Mouse (Mus musculus) R1 (cell line): Measurements from ENCODE around the gene Prss21.
"Not testable (repeated sequence)": the region's sequence is repeated elsewhere in the genome, so short reads cannot be mapped to it uniquely, and the experiment has no call there.

Experiments
- DNase-seq: peaks from one replicate; pipeline ENCODE4 v3.0.0-alpha.2; 2018; ENCODE audit warnings: low read depth, low spot score

Gene Prss21

DNA sequence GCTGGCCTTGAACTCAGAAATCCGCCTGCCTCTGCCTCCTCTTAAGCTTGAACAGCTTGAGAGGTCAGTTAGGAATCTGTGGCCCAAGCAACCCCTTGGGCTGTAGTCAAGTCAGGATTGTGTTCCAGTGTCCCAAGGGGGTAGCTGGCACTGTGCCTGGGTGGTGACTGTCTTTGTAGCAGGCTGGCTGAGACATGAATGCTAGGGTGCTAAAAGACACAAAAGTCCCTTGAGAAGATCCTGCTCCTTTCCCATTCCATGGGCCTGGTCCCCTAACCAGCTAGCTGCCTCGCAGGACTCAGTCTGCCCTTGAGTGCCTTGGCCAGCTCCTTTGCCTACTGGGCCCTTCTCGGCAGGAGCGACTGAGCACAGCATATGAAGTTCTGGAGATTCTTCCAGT lies 4.9 kb upstream of the Prss21 start:
- DNase-seq, result no peak

DNA sequence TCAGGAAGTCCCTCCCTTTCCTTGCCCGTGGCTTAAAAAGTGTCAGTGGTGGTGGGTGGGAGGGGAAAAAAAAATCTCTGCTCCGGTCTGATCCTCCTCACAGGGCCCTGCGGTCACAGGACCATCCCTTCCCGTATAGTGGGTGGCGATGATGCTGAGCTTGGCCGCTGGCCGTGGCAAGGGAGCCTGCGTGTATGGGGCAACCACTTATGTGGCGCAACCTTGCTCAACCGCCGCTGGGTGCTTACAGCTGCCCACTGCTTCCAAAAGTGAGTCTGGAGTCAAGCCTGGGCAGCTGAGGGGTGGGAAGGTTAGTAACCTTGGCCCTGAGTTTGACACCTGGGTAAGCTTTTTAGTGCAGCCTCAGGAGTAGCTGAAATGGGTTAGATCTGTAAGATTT lies 657 bp downstream of the Prss21 start:
- no peak for DNase-seq

GRCm38 (mm10) chr17:23873884-23874856 lies 6.3 kb downstream of the Prss21 start:
- peak; percentile 56 for DNase-seq

DNA sequence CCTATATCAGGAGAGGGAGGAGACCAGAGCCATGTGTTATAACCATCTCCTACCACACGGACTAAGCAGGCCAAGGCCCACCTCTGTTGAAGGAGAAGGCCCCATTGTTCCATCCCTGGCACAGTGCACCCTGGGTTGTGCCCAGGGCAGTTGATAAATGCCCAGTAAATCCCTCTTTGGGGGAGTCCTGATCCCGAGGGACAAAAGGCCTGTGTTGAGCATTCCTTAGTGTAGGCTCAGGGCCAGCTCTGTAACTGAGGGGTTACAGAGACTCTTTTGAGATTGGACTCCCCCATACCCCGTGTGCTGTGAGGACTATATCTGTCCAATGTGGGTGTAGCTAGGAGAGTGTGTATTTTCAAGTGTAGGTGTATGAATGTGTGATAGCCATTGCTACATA lies 8.9 kb downstream of the Prss21 start:
- DNase-seq, result no peak

GRCm38 (mm10) chr17:23877166-23877565 lies 9.3 kb downstream of the Prss21 start:
- DNase-seq, result no peak

DNA sequence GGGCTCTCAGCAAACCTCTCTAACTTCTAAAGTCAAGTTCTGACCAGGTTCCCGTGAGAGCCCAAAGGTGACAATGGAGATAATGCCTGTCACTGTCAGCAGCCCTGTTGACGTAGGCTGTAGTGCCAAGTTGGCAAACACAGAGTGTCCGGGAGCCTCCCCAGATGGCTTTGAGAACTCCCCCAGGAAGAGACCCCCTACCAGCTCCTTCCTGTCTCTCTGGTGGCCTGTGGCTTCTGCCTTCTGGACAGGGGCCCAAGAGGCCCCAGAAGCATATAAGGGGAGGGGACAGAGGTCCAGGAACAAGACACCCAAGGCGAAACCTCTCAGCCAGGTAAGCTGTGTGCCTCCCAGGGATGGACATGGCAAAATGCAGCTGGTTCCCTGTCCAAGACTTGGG lies 12.7 kb downstream of the Prss21 start, which contains the start of the genes Dcpp1 and Dcpp2:
TSS of gene Dcpp1 (plus strand) at position 301 of the 400 bp plus-strand sequence.
TSS of gene Dcpp2 (plus strand) at position 305 of the 400 bp plus-strand sequence.
- DNase-seq, result not testable (repeated sequence)

DNA sequence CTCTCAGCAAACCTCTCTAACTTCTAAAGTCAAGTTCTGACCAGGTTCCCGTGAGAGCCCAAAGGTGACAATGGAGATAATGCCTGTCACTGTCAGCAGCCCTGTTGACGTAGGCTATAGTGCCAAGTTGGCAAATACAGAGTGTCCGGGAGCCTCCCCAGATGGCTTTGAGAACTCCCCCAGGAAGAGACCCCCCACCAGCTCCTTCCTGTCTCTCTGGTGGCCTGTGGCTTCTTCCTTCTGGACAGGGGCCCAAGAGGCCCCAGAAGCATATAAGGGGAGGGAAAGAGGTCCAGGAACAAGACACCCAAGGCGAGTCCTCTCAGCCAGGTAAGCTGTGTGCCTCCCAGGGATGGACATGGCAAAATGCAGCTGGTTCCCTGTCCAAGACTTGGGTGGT lies 49.3 kb downstream of the Prss21 start, which contains the start of gene Dcpp3:
TSS of gene Dcpp3 (plus strand) at position 301 of the 400 bp plus-strand sequence.
- DNase-seq, result not testable (repeated sequence)
